ENCODE assay signal across 9 mouse cellular contexts in the genomic region with DNA sequence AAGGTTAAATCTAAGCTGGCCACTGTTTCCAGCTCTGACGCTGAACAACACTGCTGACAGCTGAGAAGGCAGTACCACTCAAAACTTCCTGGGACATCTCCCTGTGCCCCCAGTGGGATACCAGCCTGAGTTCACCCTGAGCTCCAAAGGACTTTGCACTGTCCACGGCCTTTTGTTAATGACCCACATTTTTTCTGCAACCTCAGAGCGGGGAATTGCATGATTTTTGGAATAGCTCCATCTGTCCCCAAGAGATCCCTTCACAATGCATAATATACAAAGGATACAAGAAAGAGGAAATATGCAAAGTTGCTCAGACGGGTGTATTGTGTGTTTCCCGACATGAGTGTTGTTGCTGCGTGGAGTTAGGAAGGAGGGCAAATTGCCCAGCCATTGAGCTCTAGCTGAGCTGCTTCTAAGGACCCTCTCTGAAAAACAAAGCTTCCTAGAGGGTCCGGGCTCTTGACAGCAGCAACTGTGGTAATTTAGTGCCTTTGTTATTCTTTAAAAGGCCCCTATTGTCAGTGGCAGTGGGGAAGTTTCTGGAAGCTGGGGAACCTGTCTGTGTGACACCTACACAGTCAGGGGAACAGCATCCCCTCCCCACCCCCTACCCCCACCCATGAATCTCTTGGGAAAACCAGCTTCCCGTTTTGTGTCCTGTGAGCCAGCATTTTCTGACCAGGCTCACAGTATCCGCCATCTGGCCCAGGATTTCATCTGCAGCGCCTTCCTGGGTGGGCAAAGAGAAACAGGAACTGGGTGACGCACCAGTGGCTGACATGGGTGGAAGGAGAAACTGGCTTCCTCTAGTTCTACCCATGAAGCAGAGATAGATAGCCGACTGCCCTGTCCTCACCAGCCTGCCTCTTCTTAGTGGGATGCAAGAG.
DNase-seq lines count a peak whose midpoint lies in the region; ATAC-seq and TF ChIP-seq lines count a peak whose summit lies in the region.
"Had no signal": no experiment of that assay in that cellular context is flagged by ENCODE, and none has a peak within 500 bp of the region (broad histone marks: within the 10 kb centered on the region; RNA-seq: fewer than 3 reads in every experiment).

No protein-coding gene starts in this region.

- TF ChIP-seq CTCF in heart, adult 2 months (IDR thresholded peaks at IDR 0.05), result no peak
- TF ChIP-seq CTCF in forebrain, postnatal 0 days (IDR thresholded peaks at IDR 0.05; ENCODE audit: low read depth), result no peak
- no peak for TF ChIP-seq CTCF in intestine, postnatal 0 days (IDR thresholded peaks at IDR 0.05; ENCODE audit: low read depth)

- H3K4me2 ChIP-seq in heart, embryonic 12.5 days, result no peak overlapping the region
- no peak overlapping the region for H3K4me2 ChIP-seq in forebrain, postnatal 0 days (ENCODE audit: low read depth)
- no peak overlapping the region for H3K4me2 ChIP-seq in intestine, postnatal 0 days (replicated peaks; ENCODE audit: low read depth)

- intact Hi-C loops in heart, adult 2 months (cut with DNase I), result no loop called here

- H3K4me1 ChIP-seq in heart, adult 2 months (ENCODE audit: control insufficient read depth, insufficient read depth, low read length), result peaks cover 8% of the 10 kb centered on the region
- H3K4me1 ChIP-seq in heart, embryonic 12.5 days (replicated peaks), result peaks cover 27% of the 10 kb centered on the region
- 0 out of 2 replicates have a peak, but pooled peaks cover 3% of the 10 kb centered on the region for H3K4me1 ChIP-seq in forebrain, postnatal 0 days (ENCODE audit: insufficient read depth)
- no peaks in the 10 kb centered on the region for H3K4me1 ChIP-seq in intestine, postnatal 0 days (replicated peaks; ENCODE audit: control insufficient read depth, insufficient read depth, low read length)

- no peak overlapping the region for H3K9ac ChIP-seq in heart, adult 2 months (ENCODE audit: low read depth, low read length)
- no peak overlapping the region for H3K9ac ChIP-seq in heart, embryonic 12.5 days
- H3K9ac ChIP-seq in forebrain, postnatal 0 days, result no peak overlapping the region
- no peak overlapping the region for H3K9ac ChIP-seq in intestine, postnatal 0 days (ENCODE audit: low read depth, low read length)

- DNase-seq in heart, adult 2 months, result peak; percentile 46 to 75
- peak; percentile 80 to 85 for DNase-seq in B cell, adult 2 months
- DNase-seq in forebrain, postnatal 0 days, result peak; percentile 31
- DNase-seq in thymus, postnatal 0 days (ENCODE audit: low spot score), result no peak
- DNase-seq in gastrocnemius, adult 8-10 months (ENCODE audit: low spot score in 2 of 2), result no peak

- H3K4me3 ChIP-seq in heart, adult 2 months, result no peak overlapping the region
- no peak overlapping the region for H3K4me3 ChIP-seq in heart, embryonic 12.5 days
- no peak overlapping the region for H3K4me3 ChIP-seq in forebrain, postnatal 0 days (ENCODE audit: low read depth, low read length)
- H3K4me3 ChIP-seq in intestine, postnatal 0 days (ENCODE audit: low read depth, low read length), result no peak overlapping the region

- WGBS in heart, adult 2 months, result 36% methylated on average over 12 of the region's 12 CpGs
- WGBS in heart, embryonic 12.5 days, result 61% methylated on average over 12 of the region's 12 CpGs
- WGBS in forebrain, postnatal 0 days, result 20% methylated on average over 12 of the region's 12 CpGs
- WGBS in intestine, postnatal 0 days, result 63% methylated on average over 12 of the region's 12 CpGs

- no peak for TF ChIP-seq EP300 in heart, adult 2 months (IDR thresholded peaks at IDR 0.05; ENCODE audit: insufficient read depth, low read depth, low read length)

- H3K79me2 ChIP-seq in heart, adult 2 months (replicated peaks; ENCODE audit: control insufficient read depth, insufficient read depth, low read length), result no peaks in the 10 kb centered on the region

- H3K9me3 ChIP-seq in heart, embryonic 12.5 days (replicated peaks), result no peaks in the 10 kb centered on the region
- H3K9me3 ChIP-seq in forebrain, postnatal 0 days (ENCODE audit: low read length), result no peaks in the 10 kb centered on the region
- no peaks in the 10 kb centered on the region for H3K9me3 ChIP-seq in intestine, postnatal 0 days (ENCODE audit: control insufficient read depth)

- no peak for TF ChIP-seq POLR2A in heart, adult 2 months (IDR thresholded peaks at IDR 0.05; ENCODE audit: insufficient read depth, low read depth, low read length)

- ATAC-seq in heart, embryonic 12.5 days (ENCODE audit: insufficient number of reproducible peaks, low FRiP score), result no peak; the same call in 1 of the 2 replicates
- ATAC-seq in forebrain, postnatal 0 days, result peak; percentile 73
- ATAC-seq in megakaryocyte, adult 5-6 weeks (ENCODE audit: poor library complexity, severe bottlenecking), result peak; percentile 97
- no peak for ATAC-seq in intestine, postnatal 0 days

- H3K27me3 ChIP-seq in heart, adult 2 months (ENCODE audit: control insufficient read depth, insufficient read depth, low read length), result no peaks in the 10 kb centered on the region
- no peaks in the 10 kb centered on the region for H3K27me3 ChIP-seq in heart, embryonic 12.5 days (replicated peaks)
- no peaks in the 10 kb centered on the region for H3K27me3 ChIP-seq in forebrain, postnatal 0 days (ENCODE audit: insufficient read depth, low read length)
- H3K27me3 ChIP-seq in intestine, postnatal 0 days (replicated peaks; ENCODE audit: control insufficient read depth, insufficient read depth, low read length), result no peaks in the 10 kb centered on the region

- H3K27ac ChIP-seq in heart, adult 2 months, result peak overlapping the region; percentile 70
- H3K27ac ChIP-seq in heart, embryonic 12.5 days (ENCODE audit: poor library complexity, severe bottlenecking), result no peak overlapping the region; the same call in 1 of the 2 replicates
- H3K27ac ChIP-seq in forebrain, postnatal 0 days (ENCODE audit: low read depth, low read length), result no peak overlapping the region
- H3K27ac ChIP-seq in intestine, postnatal 0 days (ENCODE audit: low read depth, low read length), result no peak overlapping the region
- H3K27ac ChIP-seq: kidney, postnatal 0 days had no signal

- no peaks in the 10 kb centered on the region for H3K36me3 ChIP-seq in heart, adult 2 months (ENCODE audit: control insufficient read depth, insufficient read depth, low read length)
- no peaks in the 10 kb centered on the region for H3K36me3 ChIP-seq in heart, embryonic 12.5 days
- H3K36me3 ChIP-seq in forebrain, postnatal 0 days (ENCODE audit: insufficient read depth), result no peaks in the 10 kb centered on the region
- H3K36me3 ChIP-seq in intestine, postnatal 0 days (ENCODE audit: control insufficient read depth, insufficient read depth), result no peaks in the 10 kb centered on the region

Comparison
In these comparisons a context has a peak if more than half of its experiments do, and no peak if none do; other contexts are left out.
1. DNase-seq: peak in heart, adult 2 months (2 of 2), B cell, adult 2 months (2 of 2) and forebrain, postnatal 0 days (single experiment); none in thymus, postnatal 0 days (single experiment) and gastrocnemius, adult 8-10 months (0 of 2).
2. ATAC-seq: peak in forebrain, postnatal 0 days (single experiment) and megakaryocyte, adult 5-6 weeks (single experiment); none in heart, embryonic 12.5 days (single experiment) and intestine, postnatal 0 days (single experiment).